In the genomic region with DNA sequence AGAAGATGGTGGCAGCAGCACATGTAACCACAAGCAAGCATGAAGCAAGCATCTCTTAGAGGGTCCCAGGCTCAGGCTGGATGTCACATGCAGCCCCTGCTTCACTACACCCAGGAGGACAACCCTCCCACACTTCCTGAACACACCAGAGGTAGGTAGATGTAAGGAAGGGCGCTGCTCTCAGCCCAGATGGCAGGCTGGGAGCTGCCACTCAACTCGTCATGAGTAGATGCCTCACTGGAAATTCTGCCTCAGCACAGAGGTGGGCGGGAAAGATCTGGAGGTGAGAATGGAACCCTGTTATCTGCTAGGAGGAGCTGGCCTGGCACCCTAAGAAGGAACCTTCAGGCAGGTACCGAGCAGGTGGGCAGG, we compare ENCODE assay signal across 13 mouse cellular contexts. TPM values are rescaled to one million over a fixed set of nuclear protein-coding genes. Genes with fewer than 3 reads are reported as not detected.
A peak's percentile ranks its signal among the peaks of the same experiment; 100 is the strongest.
DNase-seq lines count a peak whose midpoint lies in the region; ATAC-seq and TF ChIP-seq lines count a peak whose summit lies in the region.
"Had no signal": no experiment of that assay in that cellular context is flagged by ENCODE, and none has a peak within 500 bp of the region (broad histone marks: within the 10 kb centered on the region; RNA-seq: fewer than 3 reads in every experiment).

No protein-coding gene starts in this region.

- TF ChIP-seq CTCF in testis, adult 2 months (IDR thresholded peaks at IDR 0.05; ENCODE audit: control insufficient read depth, insufficient read depth, insufficient replicate concordance, low read depth, low read length), result no peak
- no peak for TF ChIP-seq CTCF in forebrain, postnatal 0 days (IDR thresholded peaks at IDR 0.05; ENCODE audit: low read depth)

- no peak overlapping the region for H3K9ac ChIP-seq in hindbrain, embryonic 16.5 days (ENCODE audit: low read depth, low read length)
- H3K9ac ChIP-seq in forebrain, postnatal 0 days, result no peak overlapping the region
- no peak overlapping the region for H3K9ac ChIP-seq in kidney, embryonic 15.5 days
- H3K9ac ChIP-seq: stomach, embryonic 15.5 days had no signal

- 0 out of 2 replicates have a peak overlapping the region, but pooled peaks have one; percentile 53 for H3K27ac ChIP-seq in hindbrain, embryonic 10.5 days
- H3K27ac ChIP-seq in hindbrain, embryonic 16.5 days (ENCODE audit: low read depth, low read length), result no peak overlapping the region
- H3K27ac ChIP-seq in testis, adult 2 months (ENCODE audit: control insufficient read depth, insufficient read depth, low read depth, low read length), result no peak overlapping the region
- H3K27ac ChIP-seq in forebrain, postnatal 0 days (ENCODE audit: low read depth, low read length), result peak overlapping the region; percentile 71
- H3K27ac ChIP-seq in kidney, embryonic 15.5 days, result no peak overlapping the region

- no peak for DNase-seq in hindbrain, embryonic 10.5 days (ENCODE audit: low spot score)
- DNase-seq in testis, postnatal 14 days (ENCODE audit: low spot score), result no peak
- no peak for DNase-seq in forebrain, postnatal 0 days
- peak; percentile 41 for DNase-seq in naive thymus-derived CD4-positive, alpha-beta T cell, adult 2 months (ENCODE audit: low read depth)
- DNase-seq in frontal cortex, postnatal 36 days (ENCODE audit: low spot score in 2 of 2), result no peak
- DNase-seq: B cell, adult 2 months; kidney, adult 8-10 months; lung, postnatal 10 days had no signal

- no peaks in the 10 kb centered on the region for H3K27me3 ChIP-seq in hindbrain, embryonic 10.5 days (ENCODE audit: insufficient read depth, poor library complexity, severe bottlenecking)
- no peaks in the 10 kb centered on the region for H3K27me3 ChIP-seq in hindbrain, embryonic 16.5 days (replicated peaks; ENCODE audit: control insufficient read depth, insufficient read depth, low read length)
- no peaks in the 10 kb centered on the region for H3K27me3 ChIP-seq in testis, adult 2 months (ENCODE audit: control insufficient read depth, insufficient read depth, low read length)
- H3K27me3 ChIP-seq in forebrain, postnatal 0 days (ENCODE audit: insufficient read depth, low read length), result no peaks in the 10 kb centered on the region
- H3K27me3 ChIP-seq in kidney, embryonic 15.5 days, result no peaks in the 10 kb centered on the region
- H3K27me3 ChIP-seq: stomach, embryonic 15.5 days had no signal

- no peaks in the 10 kb centered on the region for H3K9me3 ChIP-seq in hindbrain, embryonic 10.5 days
- H3K9me3 ChIP-seq in hindbrain, embryonic 16.5 days (ENCODE audit: control insufficient read depth, low read length), result no peaks in the 10 kb centered on the region
- H3K9me3 ChIP-seq in forebrain, postnatal 0 days (ENCODE audit: low read length), result no peaks in the 10 kb centered on the region
- no peaks in the 10 kb centered on the region for H3K9me3 ChIP-seq in kidney, embryonic 15.5 days (replicated peaks)
- H3K9me3 ChIP-seq: stomach, embryonic 15.5 days had no signal

- ATAC-seq in hindbrain, embryonic 16.5 days, result no peak
- ATAC-seq in forebrain, postnatal 0 days, result 0 out of 2 replicates have a peak, but pooled peaks have one; percentile 18
- ATAC-seq in kidney, embryonic 15.5 days (replicated peaks; ENCODE audit: low FRiP score), result no peak

- WGBS in hindbrain, embryonic 10.5 days, result 84% methylated on average over 4 of the region's 4 CpGs
- 82% methylated on average over 4 of the region's 4 CpGs for WGBS in hindbrain, embryonic 16.5 days
- 53% methylated on average over 4 of the region's 4 CpGs for WGBS in forebrain, postnatal 0 days
- WGBS in kidney, embryonic 15.5 days, result 80% methylated on average over 4 of the region's 4 CpGs

- peaks cover 30% of the 10 kb centered on the region for H3K4me1 ChIP-seq in hindbrain, embryonic 10.5 days (replicated peaks)
- H3K4me1 ChIP-seq in hindbrain, embryonic 16.5 days (ENCODE audit: control insufficient read depth, insufficient read depth, low read depth, low read length), result peaks cover 3% of the 10 kb centered on the region
- H3K4me1 ChIP-seq in testis, adult 2 months (ENCODE audit: control insufficient read depth, insufficient read depth, low read length), result peaks cover 6% of the 10 kb centered on the region
- peaks cover 13% of the 10 kb centered on the region; the same call in 1 of the 2 replicates for H3K4me1 ChIP-seq in forebrain, postnatal 0 days (ENCODE audit: insufficient read depth)
- H3K4me1 ChIP-seq in kidney, embryonic 15.5 days, result peaks cover 29% of the 10 kb centered on the region

- no peak overlapping the region for H3K4me2 ChIP-seq in hindbrain, embryonic 16.5 days (ENCODE audit: low read length)
- no peak overlapping the region for H3K4me2 ChIP-seq in forebrain, postnatal 0 days (ENCODE audit: low read depth)
- no peak overlapping the region for H3K4me2 ChIP-seq in kidney, embryonic 15.5 days
- H3K4me2 ChIP-seq: stomach, embryonic 15.5 days had no signal

- H3K4me3 ChIP-seq in hindbrain, embryonic 10.5 days, result no peak overlapping the region
- no peak overlapping the region for H3K4me3 ChIP-seq in hindbrain, embryonic 16.5 days (ENCODE audit: low read length)
- H3K4me3 ChIP-seq in testis, adult 2 months (ENCODE audit: control insufficient read depth, low read depth, low read length), result no peak overlapping the region
- H3K4me3 ChIP-seq in forebrain, postnatal 0 days (ENCODE audit: low read depth, low read length), result no peak overlapping the region
- no peak overlapping the region for H3K4me3 ChIP-seq in kidney, embryonic 15.5 days (replicated peaks)
- H3K4me3 ChIP-seq: myocyte; stomach, embryonic 15.5 days had no signal

- H3K36me3 ChIP-seq in hindbrain, embryonic 10.5 days, result peaks cover 64% of the 10 kb centered on the region
- no peaks in the 10 kb centered on the region for H3K36me3 ChIP-seq in hindbrain, embryonic 16.5 days (ENCODE audit: control insufficient read depth, insufficient read depth, low read length)
- H3K36me3 ChIP-seq in testis, adult 2 months (ENCODE audit: control insufficient read depth, insufficient read depth, low read length), result no peaks in the 10 kb centered on the region
- H3K36me3 ChIP-seq in forebrain, postnatal 0 days (ENCODE audit: insufficient read depth), result no peaks in the 10 kb centered on the region
- H3K36me3 ChIP-seq in kidney, embryonic 15.5 days, result peaks cover 36% of the 10 kb centered on the region
- H3K36me3 ChIP-seq: stomach, embryonic 15.5 days had no signal

- peak; percentile 25; the same call in 1 of the 2 replicates for TF ChIP-seq POLR2A in testis, adult 2 months (IDR thresholded peaks at IDR 0.05; ENCODE audit: control insufficient read depth, low read depth, low read length)

RNA-seq across cellular contexts. Expression of gene Fam53b, which starts 45.7 kb away (rescaled TPM):
- 25.5 and 27.7 TPM in 2 replicates for polyA plus RNA-seq in hindbrain, embryonic 10.5 days (2016; fragmentation: Nextera tagmentation; extraction: Ambion mirVana)
- polyA plus RNA-seq in hindbrain, embryonic 16.5 days (2015; fragmentation: Nextera tagmentation; extraction: Ambion mirVana), result 14.7 and 16.3 TPM in 2 replicates
- polyA plus RNA-seq in testis, adult 2 months (2012; rRNA removed), result 6.1 and 7.8 TPM in 2 replicates
- 5.6 and 15.4 TPM in 2 replicates for total RNA-seq in forebrain, postnatal 0 days (2014; rRNA removed)
- 5.6 and 5.8 TPM in 2 replicates for polyA plus RNA-seq in forebrain, postnatal 0 days (2015; fragmentation: Nextera tagmentation; extraction: Ambion mirVana)
- polyA plus RNA-seq in kidney, embryonic 15.5 days (2015; fragmentation: Nextera tagmentation; extraction: Ambion mirVana), result 22.0 and 22.5 TPM in 2 replicates

Comparison
In these comparisons a context has a peak if more than half of its experiments do, and no peak if none do; other contexts are left out.
1. H3K27ac ChIP-seq: peak in hindbrain, embryonic 10.5 days (single experiment) and forebrain, postnatal 0 days (single experiment); none in hindbrain, embryonic 16.5 days (single experiment), testis, adult 2 months (single experiment) and kidney, embryonic 15.5 days (single experiment).